Mouse (Mus musculus): ENCODE data around the gene Tcf12.

Tcf12 gene

DNA sequence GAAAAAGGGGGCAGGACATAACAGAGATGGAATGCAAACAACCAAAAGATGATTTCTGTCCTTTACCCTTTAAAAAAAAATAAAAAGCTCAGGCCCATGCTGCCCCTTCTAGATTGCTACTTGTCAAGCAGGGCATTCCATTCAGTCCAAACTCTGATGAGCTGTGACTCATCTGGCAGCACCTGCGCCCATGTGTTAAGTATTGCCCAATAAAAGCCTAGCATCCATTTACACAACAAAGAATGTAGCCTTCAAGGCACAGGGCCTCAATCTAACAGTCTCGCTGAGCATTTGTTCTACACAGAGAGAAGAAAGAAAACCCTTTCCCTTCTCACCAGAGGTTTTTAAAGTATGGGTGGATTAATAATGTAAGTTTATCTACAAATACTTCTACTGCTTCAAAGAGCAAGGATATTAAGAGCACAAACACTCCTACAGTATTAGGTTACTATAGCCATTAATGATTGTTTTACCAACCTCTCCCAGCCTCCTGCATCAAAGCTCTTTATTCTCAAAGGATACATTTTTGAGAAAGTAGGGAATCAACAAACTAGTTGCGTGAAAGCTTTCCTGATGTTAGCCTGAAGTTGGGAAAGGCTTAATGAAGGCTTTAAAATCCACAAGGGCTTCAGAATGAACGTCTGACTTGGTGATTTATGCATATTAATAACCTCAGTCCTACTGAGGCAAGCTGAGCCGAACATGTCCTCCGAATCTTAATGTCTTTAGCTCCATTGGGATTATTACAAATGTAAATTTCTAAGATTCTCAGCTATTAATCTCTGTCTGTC, 195.6 kb downstream of the Tcf12 start:
- in situ Hi-C loops (cut with MboI, MseI), result loop anchor here (25.0 kb wide), 1 partner anchor 1196 kb away; the partner anchor contains the start of genes Gm20509, Khdc3 and Rsl24d1

GRCm38 (mm10) chr9:71906522-71906921, 205.1 kb downstream of the Tcf12 start:
- in situ Hi-C loops (cut with MboI, MseI), result loop anchor here (25.0 kb wide), 1 partner anchor 1206 kb away; the partner anchor contains the start of genes Gm20509, Khdc3 and Rsl24d1

GRCm38 (mm10) chr9:71898852-71899251, 212.8 kb downstream of the Tcf12 start:
- in situ Hi-C loops (cut with MboI, MseI), result no loop called here

DNA sequence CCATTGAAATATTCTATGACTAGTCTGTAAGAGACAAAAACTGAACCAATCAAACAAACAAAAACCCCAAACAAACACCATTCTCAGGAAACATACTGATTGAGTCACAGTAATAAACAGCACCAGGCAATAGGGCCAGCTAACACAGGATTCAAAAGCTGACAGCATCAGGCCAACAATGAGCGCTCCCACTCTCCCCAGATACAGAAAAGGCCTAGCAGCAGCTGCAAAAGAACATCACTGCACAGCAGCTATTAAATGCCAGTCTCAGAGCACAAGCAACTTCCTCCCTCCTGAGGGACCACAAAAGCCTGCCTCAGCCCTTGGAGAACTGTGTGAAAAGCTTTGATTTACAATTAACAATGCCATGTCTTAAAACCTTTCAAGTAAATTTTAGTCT, 214.3 kb downstream of the Tcf12 start:
- in situ Hi-C loops (cut with MboI, MseI), result no loop called here

- in situ Hi-C loops (cut with MboI, MseI), result no loop called here
Observed at GRCm38 (mm10) chr9:71895931-71896724, 215.5 kb downstream of the Tcf12 start.

GRCm38 (mm10) chr9:71895291-71895690, 216.4 kb downstream of the Tcf12 start:
- in situ Hi-C loops (cut with MboI, MseI), result no loop called here

GRCm38 (mm10) chr9:71894943-71895286, 216.8 kb downstream of the Tcf12 start:
- in situ Hi-C loops (cut with MboI, MseI), result no loop called here

DNA sequence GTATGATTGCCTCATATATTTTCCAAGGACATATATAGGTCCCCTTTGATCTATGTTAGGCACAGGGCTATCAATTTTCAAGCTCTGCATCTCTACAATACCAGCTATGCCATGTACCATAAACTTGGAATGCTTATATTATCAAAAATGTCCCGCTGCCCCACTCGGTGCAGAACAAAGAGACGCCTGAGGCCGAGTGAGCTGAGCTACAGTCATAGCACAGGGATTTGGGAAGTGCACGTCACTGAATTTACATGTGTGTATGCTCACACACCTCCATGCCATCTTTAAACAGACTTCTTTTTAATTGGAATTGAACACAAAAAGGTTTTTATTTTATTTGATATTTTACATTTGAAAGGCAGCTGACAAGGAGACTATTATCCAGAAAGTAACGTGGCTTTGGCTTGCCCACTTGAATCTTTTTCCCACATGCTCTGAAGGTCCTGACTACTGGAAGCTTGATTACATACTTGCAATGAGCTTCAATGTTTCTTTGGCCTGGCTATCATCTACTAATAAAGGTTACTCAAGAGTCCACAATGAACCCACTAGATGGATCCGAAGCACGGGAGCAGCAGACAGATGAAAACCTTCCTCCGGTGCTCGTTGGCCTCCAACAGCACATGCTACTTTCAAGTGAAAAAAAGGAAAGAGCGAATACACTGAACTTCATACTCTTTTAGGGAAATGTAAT, 217.3 kb downstream of the Tcf12 start:
- in situ Hi-C loops (cut with MboI, MseI), result no loop called here

GRCm38 (mm10) chr9:71888450-71888849, 223.2 kb downstream of the Tcf12 start:
- in situ Hi-C loops (cut with MboI, MseI), result no loop called here

DNA sequence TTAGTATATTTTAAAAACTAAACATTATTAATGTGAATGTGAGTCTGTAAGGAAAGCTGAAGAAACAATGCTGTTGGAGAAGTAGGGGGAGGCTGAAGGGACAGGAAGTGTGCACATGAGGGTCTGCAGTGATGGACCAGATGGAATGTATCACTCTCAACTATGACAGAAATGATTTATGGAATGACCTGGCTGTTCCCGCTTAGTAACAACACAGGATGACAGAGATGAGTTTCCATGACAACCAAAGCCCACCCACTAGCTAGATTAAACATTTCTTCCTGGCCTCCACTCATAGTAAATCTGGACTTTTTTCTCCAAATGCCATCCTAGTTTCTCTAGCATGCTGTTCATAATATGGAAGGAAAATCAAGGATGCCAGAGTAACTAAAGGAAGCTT, 231.0 kb downstream of the Tcf12 start:
- in situ Hi-C loops (cut with MboI, MseI), result no loop called here

- in situ Hi-C loops (cut with MboI, MseI), result no loop called here
Observed at GRCm38 (mm10) chr9:71879972-71880371, 231.7 kb downstream of the Tcf12 start.

GRCm38 (mm10) chr9:71879415-71879814, 232.3 kb downstream of the Tcf12 start:
- in situ Hi-C loops (cut with MboI, MseI), result no loop called here

DNA sequence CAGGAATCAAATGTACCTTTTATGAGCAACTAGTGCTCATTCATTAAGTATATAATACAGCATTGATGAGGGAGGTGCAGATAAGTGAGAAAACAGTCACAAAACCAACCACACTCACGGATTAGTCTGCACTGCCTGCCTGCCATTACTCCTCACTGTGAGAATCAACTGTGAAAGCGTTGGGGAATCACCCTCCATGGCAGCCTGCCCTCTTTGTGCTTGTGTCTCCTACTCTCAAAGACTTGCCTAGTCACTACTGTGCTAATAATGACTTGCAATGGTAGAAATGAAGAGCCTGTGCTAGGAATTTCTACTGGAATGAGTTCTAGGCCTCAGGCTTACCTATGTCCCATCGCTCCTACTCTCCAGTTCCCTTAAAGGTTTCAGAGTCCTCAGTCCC, 233.8 kb downstream of the Tcf12 start:
- in situ Hi-C loops (cut with MboI, MseI), result no loop called here

GRCm38 (mm10) chr9:71874761-71875160, 236.9 kb downstream of the Tcf12 start:
- in situ Hi-C loops (cut with MboI, MseI), result no loop called here

- in situ Hi-C loops (cut with MboI, MseI), result no loop called here
Observed at GRCm38 (mm10) chr9:71874035-71874572, 237.6 kb downstream of the Tcf12 start.

DNA sequence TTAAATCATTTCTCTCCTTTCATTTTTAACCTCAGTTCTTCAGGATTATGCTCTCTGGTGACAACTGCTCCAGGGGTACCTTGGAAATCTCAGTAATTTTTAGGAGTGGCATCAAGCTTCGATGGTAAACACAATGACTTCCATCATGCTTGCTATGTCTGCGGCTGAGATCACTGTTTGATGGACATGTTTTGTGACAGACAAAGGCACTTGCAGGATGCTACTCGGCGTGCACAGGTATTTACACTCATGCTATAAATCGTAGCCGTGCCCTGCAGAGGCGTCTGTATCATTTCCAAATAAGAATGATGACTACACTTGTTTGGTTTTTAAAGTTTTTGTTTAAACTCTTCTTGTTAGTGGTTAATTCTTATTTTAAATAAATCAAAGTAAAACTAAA, 248.3 kb downstream of the Tcf12 start:
- in situ Hi-C loops (cut with MboI, MseI), result no loop called here

GRCm38 (mm10) chr9:71861629-71862028, 250.0 kb downstream of the Tcf12 start:
- in situ Hi-C loops (cut with MboI, MseI), result no loop called here

DNA sequence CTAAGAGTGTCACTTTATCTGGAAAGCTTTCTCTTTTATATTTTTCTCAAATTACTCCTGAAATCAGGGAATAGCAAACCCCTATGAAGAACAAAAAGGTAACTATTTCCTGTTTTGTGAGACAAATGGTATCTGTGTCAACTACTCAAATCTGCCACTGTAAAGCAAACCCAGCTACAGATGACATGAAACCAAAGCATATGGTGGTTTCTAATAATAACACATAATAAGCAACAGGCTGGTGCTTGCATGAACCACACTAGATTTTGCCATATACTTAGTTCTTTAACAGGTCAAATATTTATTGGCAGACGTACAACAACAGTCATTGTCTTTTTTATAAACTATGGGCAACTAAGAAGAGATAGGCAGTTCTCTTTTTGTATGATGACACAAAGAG, 253.7 kb downstream of the Tcf12 start:
- in situ Hi-C loops (cut with MboI, MseI), result no loop called here

- in situ Hi-C loops (cut with MboI, MseI), result no loop called here
Observed at GRCm38 (mm10) chr9:71853904-71854303, 257.8 kb downstream of the Tcf12 start.

DNA sequence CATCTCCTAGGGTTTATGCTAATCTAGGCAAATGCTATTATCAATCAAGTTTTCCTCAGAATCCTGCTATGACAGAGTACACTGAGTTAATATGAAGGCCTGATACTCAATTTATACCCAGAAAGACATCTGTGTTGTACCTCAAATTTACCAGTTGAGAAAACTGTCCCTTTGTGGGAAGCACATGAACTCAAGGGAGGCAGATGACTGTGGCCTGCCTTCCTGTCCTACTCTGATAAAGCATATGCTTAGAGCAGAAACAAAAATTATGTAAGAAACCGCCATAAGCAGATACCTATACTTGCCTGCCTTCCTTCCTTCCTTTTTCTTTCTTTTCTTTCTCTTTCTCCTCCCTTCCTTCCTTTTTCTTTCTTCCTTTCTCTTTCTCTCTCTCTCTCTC, 261.4 kb downstream of the Tcf12 start:
- in situ Hi-C loops (cut with MboI, MseI), result no loop called here

GRCm38 (mm10) chr9:71848392-71848791, 263.3 kb downstream of the Tcf12 start:
- in situ Hi-C loops (cut with MboI, MseI), result no loop called here

DNA sequence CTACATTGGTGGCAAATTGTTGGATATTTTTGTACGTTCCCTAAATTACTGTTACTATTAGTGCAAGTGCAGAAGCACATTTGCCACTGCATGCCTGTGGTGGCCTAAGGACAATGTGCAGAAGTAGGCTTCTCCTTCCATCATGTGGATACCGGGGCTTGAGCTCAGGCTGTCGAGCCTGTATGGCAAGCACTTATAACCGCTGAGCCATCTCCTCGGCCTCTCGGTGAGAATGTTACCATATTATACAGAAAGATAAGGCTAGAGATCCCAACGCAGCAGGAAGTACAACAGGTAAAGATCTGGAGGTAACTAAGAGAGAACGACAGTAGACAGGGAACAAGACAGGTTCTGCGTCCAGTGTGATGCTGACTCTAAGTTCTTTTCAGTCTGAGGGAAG, 263.8 kb downstream of the Tcf12 start:
- in situ Hi-C loops (cut with MboI, MseI), result no loop called here
